7 mouse cellular contexts compared by ENCODE assay signal in genomic region chr16:31935091-31935979, GRCm38 (mm10). TPM values are rescaled to one million over a fixed set of nuclear protein-coding genes. Genes with fewer than 3 reads are reported as not detected.
DNase-seq lines count a peak whose midpoint lies in the region; ATAC-seq and TF ChIP-seq lines count a peak whose summit lies in the region.

No protein-coding gene starts in this region.

- 3% methylated on average over 36 of the region's 36 CpGs for WGBS in heart, embryonic 15.5 days
- 4% methylated on average over 36 of the region's 36 CpGs for WGBS in liver, embryonic 12.5 days (ENCODE audit: insufficient replicate concordance)

- H3K27ac ChIP-seq in testis, adult 2 months (ENCODE audit: control insufficient read depth, insufficient read depth, low read depth, low read length): no peak overlapping the region
- H3K27ac ChIP-seq in heart, embryonic 15.5 days: no peak overlapping the region
- H3K27ac ChIP-seq in liver, embryonic 12.5 days: no peak overlapping the region

- H3K36me3 ChIP-seq in testis, adult 2 months (ENCODE audit: control insufficient read depth, insufficient read depth, low read length): no peaks in the 10 kb centered on the region
- no peaks in the 10 kb centered on the region for H3K36me3 ChIP-seq in heart, embryonic 15.5 days
- no peaks in the 10 kb centered on the region for H3K36me3 ChIP-seq in liver, embryonic 12.5 days

- TF ChIP-seq POLR2A in testis, adult 2 months (IDR thresholded peaks at IDR 0.05; ENCODE audit: control insufficient read depth, low read depth, low read length): no peak; the same call in 1 of the 2 replicates

- no peak for ATAC-seq in heart, embryonic 15.5 days (replicated peaks; ENCODE audit: insufficient number of reproducible peaks, insufficient read depth, low FRiP score, low read depth)
- no peak for ATAC-seq in liver, embryonic 12.5 days

- no peak for DNase-seq in testis, postnatal 14 days (ENCODE audit: low spot score)
- peak; percentile 23 to 29 for DNase-seq in cerebellum, postnatal 36 days
- DNase-seq in retina, postnatal 1 day: peak; percentile 52
- no peak for DNase-seq in urinary bladder, postnatal 14 days (ENCODE audit: low spot score)

- peak overlapping the region; percentile 9; the same call in 1 of the 2 replicates for H3K9ac ChIP-seq in heart, embryonic 15.5 days
- H3K9ac ChIP-seq in liver, embryonic 12.5 days: no peak overlapping the region

- H3K27me3 ChIP-seq in testis, adult 2 months (ENCODE audit: control insufficient read depth, insufficient read depth, low read length): peaks cover 3% of the 10 kb centered on the region; the same call in 1 of the 2 replicates
- H3K27me3 ChIP-seq in heart, embryonic 15.5 days: peaks cover 35% of the 10 kb centered on the region
- H3K27me3 ChIP-seq in liver, embryonic 12.5 days (replicated peaks): peaks cover 77% of the 10 kb centered on the region

- H3K4me2 ChIP-seq in heart, embryonic 15.5 days: peak overlapping the region; percentile 62
- H3K4me2 ChIP-seq in liver, embryonic 12.5 days: peak overlapping the region; percentile 52

- peak overlapping the region; percentile 50 for H3K4me3 ChIP-seq in testis, adult 2 months (ENCODE audit: control insufficient read depth, low read depth, low read length)
- H3K4me3 ChIP-seq in heart, embryonic 15.5 days: peak overlapping the region; percentile 59
- peak overlapping the region; percentile 30 for H3K4me3 ChIP-seq in liver, embryonic 12.5 days

- TF ChIP-seq CTCF in testis, adult 2 months (IDR thresholded peaks at IDR 0.05; ENCODE audit: control insufficient read depth, insufficient read depth, insufficient replicate concordance, low read depth, low read length): no peak

- no peaks in the 10 kb centered on the region for H3K9me3 ChIP-seq in heart, embryonic 15.5 days (replicated peaks)
- H3K9me3 ChIP-seq in liver, embryonic 12.5 days (replicated peaks): peaks cover 4% of the 10 kb centered on the region; the same call in 1 of the 2 replicates

- peaks cover 24% of the 10 kb centered on the region for H3K4me1 ChIP-seq in testis, adult 2 months (ENCODE audit: control insufficient read depth, insufficient read depth, low read length)
- H3K4me1 ChIP-seq in heart, embryonic 15.5 days (replicated peaks): peaks cover 32% of the 10 kb centered on the region
- H3K4me1 ChIP-seq in liver, embryonic 12.5 days: peaks cover 21% of the 10 kb centered on the region

RNA-seq across cellular contexts. Expression of gene Pigz, which starts 1.7 kb away (rescaled TPM):
- polyA plus RNA-seq in testis, adult 2 months (2012; rRNA removed): 0.12 and 0.24 TPM in 2 replicates
- polyA plus RNA-seq in heart, embryonic 15.5 days (2015; fragmentation: Nextera tagmentation; extraction: Ambion mirVana): 0.68 and 0.73 TPM in 2 replicates
- polyA plus RNA-seq in liver, embryonic 12.5 days (2016; fragmentation: Nextera tagmentation; extraction: Ambion mirVana): 0.59 and 0.68 TPM in 2 replicates

RNA-seq across cellular contexts. Expression of gene 0610012G03Rik, which starts 13.0 kb away (rescaled TPM):
- polyA plus RNA-seq in testis, adult 2 months (2012; rRNA removed): 43.6 and 53.7 TPM in 2 replicates
- polyA plus RNA-seq in heart, embryonic 15.5 days (2015; fragmentation: Nextera tagmentation; extraction: Ambion mirVana): 104 and 106 TPM in 2 replicates
- polyA plus RNA-seq in liver, embryonic 12.5 days (2016; fragmentation: Nextera tagmentation; extraction: Ambion mirVana): 54.2 and 57.3 TPM in 2 replicates

RNA-seq across cellular contexts. Expression of gene Ncbp2, which starts 13.0 kb away (rescaled TPM):
- polyA plus RNA-seq in testis, adult 2 months (2012; rRNA removed): 25.8 and 32.6 TPM in 2 replicates
- polyA plus RNA-seq in heart, embryonic 15.5 days (2015; fragmentation: Nextera tagmentation; extraction: Ambion mirVana): 65.8 and 66.4 TPM in 2 replicates
- 57.0 and 57.2 TPM in 2 replicates for polyA plus RNA-seq in liver, embryonic 12.5 days (2016; fragmentation: Nextera tagmentation; extraction: Ambion mirVana)

RNA-seq across cellular contexts. Expression of gene Meltf, which starts 56.7 kb away (rescaled TPM):
- polyA plus RNA-seq in testis, adult 2 months (2012; rRNA removed): 7.5 and 8.3 TPM in 2 replicates
- polyA plus RNA-seq in heart, embryonic 15.5 days (2015; fragmentation: Nextera tagmentation; extraction: Ambion mirVana): 0.04 and 0.18 TPM in 2 replicates
- polyA plus RNA-seq in liver, embryonic 12.5 days (2016; fragmentation: Nextera tagmentation; extraction: Ambion mirVana): 0.30 and 0.36 TPM in 2 replicates

Comparison
In these comparisons a context has a peak if more than half of its experiments do, and no peak if none do; other contexts are left out.
1. DNase-seq: peak in cerebellum, postnatal 36 days (2 of 2) and retina, postnatal 1 day (single experiment); none in testis, postnatal 14 days (single experiment) and urinary bladder, postnatal 14 days (single experiment).
2. Peak in every context shown above with its lines, with median percentiles within 50 percentile points of each other: H3K4me3 ChIP-seq.